Mouse (Mus musculus): ENCODE data around the gene Fpr2.
"Not testable (repeated sequence)": the region's sequence is repeated elsewhere in the genome, so short reads cannot be mapped to it uniquely, and the experiment has no call there.

Fpr2 gene

GRCm38 (mm10) chr17:17887774-17888248, at the start of gene Fpr2, which contains the start of gene Fpr3:
Fpr2 (plus strand) TSS chr17:17887824.
Fpr3 (plus strand) TSS chr17:17887852.
- no peak for DNase-seq (ENCODE audit: low read depth)

- DNase-seq (ENCODE audit: low read depth), result peak; percentile 89
Measured at GRCm38 (mm10) chr17:17837919-17838701, 49.5 kb upstream of the Fpr2 start.

GRCm38 (mm10) chr17:17839276-17839675, 48.3 kb upstream of the Fpr2 start:
- no peak for DNase-seq (ENCODE audit: low read depth)

GRCm38 (mm10) chr17:17840796-17841195, 46.8 kb upstream of the Fpr2 start:
- DNase-seq (ENCODE audit: low read depth), result no peak

GRCm38 (mm10) chr17:17843534-17844261, 43.9 kb upstream of the Fpr2 start:
- DNase-seq (ENCODE audit: low read depth), result no peak

- DNase-seq (ENCODE audit: low read depth), result not testable (repeated sequence)
Measured at GRCm38 (mm10) chr17:17844606-17845005, 43.0 kb upstream of the Fpr2 start.

- DNase-seq (ENCODE audit: low read depth), result no peak
Measured at GRCm38 (mm10) chr17:17845187-17846027, 42.2 kb upstream of the Fpr2 start.

GRCm38 (mm10) chr17:17848988-17849387, 38.6 kb upstream of the Fpr2 start:
- DNase-seq (ENCODE audit: low read depth), result peak; percentile 29

GRCm38 (mm10) chr17:17849906-17850712, 37.5 kb upstream of the Fpr2 start:
- no peak for DNase-seq (ENCODE audit: low read depth)

GRCm38 (mm10) chr17:17855064-17855838, 32.4 kb upstream of the Fpr2 start, which contains the start of gene Has1:
Has1 (minus strand) TSS chr17:17855205.
- no peak for DNase-seq (ENCODE audit: low read depth)

GRCm38 (mm10) chr17:17856612-17857011, 31.0 kb upstream of the Fpr2 start:
- no peak for DNase-seq (ENCODE audit: low read depth)

- DNase-seq (ENCODE audit: low read depth), result no peak
Measured at GRCm38 (mm10) chr17:17857446-17857845, 30.2 kb upstream of the Fpr2 start.

- DNase-seq (ENCODE audit: low read depth), result no peak
Measured at GRCm38 (mm10) chr17:17860110-17860509, 27.5 kb upstream of the Fpr2 start.

GRCm38 (mm10) chr17:17862360-17862759, 25.3 kb upstream of the Fpr2 start:
- no peak for DNase-seq (ENCODE audit: low read depth)

- DNase-seq (ENCODE audit: low read depth), result no peak
Measured at GRCm38 (mm10) chr17:17865168-17865567, 22.5 kb upstream of the Fpr2 start.

- DNase-seq (ENCODE audit: low read depth), result no peak
Measured at GRCm38 (mm10) chr17:17866801-17867469, 20.7 kb upstream of the Fpr2 start.

GRCm38 (mm10) chr17:17870892-17871550, 16.6 kb upstream of the Fpr2 start:
- no peak for DNase-seq (ENCODE audit: low read depth)

- DNase-seq (ENCODE audit: low read depth), result no peak
Measured at GRCm38 (mm10) chr17:17871697-17872096, 15.9 kb upstream of the Fpr2 start.

- DNase-seq (ENCODE audit: low read depth), result no peak
Measured at GRCm38 (mm10) chr17:17879347-17879746, 8.3 kb upstream of the Fpr2 start.
